Mouse (Mus musculus) cerebellum, postnatal 10 days (tissue): ENCODE measurements at regions not wholly inside any gene's neighbourhood (a gene's known extent, or its start where the extent isn't known, plus 50 kb on each side); places are given as distances from the start of the nearest gene placed in this dataset.
A peak's percentile ranks its signal among the peaks of the same experiment; 100 is the strongest.
"Not testable (repeated sequence)": the region's sequence is repeated elsewhere in the genome, so short reads cannot be mapped to it uniquely, and the experiment has no call there.

ENCODE experiments used
- DNase-seq, 2 experiments: peaks; one replicate each; pipeline ENCODE4 v3.0.0; 2021; ENCODE audit warnings: mixed read lengths in 2 of 2

DNA sequence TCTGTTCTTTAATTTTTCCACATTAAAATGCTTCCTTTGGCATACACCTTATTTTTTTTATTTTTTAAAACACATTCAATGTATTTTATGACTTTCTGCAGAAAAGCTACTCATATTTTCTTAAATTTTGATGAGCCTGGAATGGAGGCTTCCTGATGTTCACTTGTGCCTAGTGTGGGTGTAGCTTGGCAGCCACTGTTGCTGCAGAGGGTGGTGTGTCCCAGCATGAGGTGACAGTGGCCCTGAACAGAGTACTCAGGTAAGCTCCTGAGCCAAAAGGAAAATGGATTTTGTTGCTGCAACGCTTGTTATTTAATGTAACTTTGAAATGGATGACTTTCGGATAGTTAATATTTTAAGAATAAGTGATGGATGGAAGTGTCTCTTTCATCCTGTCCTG is 170.6 kb downstream of the Eipr1 start:
- no peak for DNase-seq

DNA sequence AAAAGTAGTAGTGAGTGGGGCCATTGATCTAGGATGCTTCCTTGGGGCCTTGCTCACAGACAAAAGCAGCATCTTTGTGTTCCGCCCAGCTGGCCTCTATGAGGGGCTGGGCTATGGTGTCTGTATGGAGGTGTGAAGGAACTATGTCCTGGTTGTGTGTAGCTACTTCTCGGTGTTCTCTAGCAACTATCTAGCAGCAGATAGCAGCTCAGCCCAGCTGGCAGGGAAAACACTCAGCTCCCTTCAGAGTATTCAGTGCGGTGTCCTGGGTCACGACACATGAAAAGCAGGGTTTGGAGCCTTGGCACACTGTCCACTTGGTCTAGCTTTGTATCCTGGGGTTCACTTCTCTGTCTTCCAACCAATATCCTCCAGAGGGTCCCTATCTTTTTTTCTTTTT is 173.6 kb downstream of the Eipr1 start:
- DNase-seq, result no peak

DNA sequence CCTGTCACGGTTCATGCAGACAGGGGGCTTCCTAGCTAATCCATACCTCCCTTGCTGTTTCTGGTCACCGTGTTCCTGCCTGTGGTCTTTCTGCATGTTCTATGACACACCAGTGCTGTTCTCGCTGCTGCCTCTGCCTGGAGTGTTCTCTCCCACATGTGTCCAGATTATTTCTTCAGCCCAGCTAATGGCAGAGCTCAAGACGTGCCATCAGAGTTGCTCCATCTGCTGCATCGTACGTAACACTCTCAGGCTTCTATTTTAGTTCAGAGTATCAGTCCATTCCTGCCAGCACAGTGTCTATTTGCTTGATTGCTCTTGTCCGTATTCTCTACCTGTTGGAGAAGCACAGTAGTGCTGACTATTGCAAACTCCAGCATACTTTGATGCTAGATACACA is 188.3 kb downstream of the Eipr1 start:
- DNase-seq, result no peak

DNA sequence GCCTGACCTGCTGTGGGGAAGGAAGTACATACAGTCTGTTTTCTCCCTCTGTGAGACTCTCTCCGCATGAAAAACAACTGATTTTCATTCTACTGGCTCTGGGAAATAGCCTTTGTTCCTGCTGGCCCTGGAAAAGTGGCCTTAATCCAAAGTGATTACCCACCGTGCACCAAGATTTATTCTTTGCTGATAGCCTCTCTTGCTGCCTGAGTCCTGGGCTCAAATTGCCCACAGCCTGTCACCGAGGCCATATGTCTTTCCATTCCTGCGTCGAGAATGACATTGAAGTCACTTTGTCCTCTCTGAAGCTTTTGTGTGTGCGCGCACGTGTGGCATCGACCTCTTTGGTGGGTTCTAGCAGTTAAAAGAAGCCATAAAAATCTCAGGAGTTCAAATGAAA is 197.3 kb downstream of the Eipr1 start:
- DNase-seq, result peak; percentile 56 to 57

DNA sequence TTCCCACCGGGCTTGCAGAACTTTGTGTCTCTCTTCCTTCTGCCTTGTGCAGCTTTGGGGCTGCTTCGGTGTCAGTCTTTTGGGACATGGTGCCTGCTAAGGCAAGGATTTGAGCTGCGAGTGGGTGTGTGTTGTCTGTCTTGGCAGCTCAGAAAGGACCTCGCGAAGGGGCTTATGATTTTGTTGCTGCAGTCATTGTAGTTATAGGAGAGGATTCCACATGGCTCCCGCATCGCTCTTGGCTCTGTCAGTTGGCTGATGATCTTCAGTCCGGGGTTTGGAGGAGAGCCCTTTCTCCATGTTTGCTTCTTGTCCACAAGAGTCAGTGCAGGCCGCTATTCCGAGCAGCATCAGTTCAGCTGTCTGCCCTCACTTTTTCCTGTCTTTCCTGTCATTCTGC is 197.7 kb downstream of the Eipr1 start:
- DNase-seq, result peak; percentile 81

DNA sequence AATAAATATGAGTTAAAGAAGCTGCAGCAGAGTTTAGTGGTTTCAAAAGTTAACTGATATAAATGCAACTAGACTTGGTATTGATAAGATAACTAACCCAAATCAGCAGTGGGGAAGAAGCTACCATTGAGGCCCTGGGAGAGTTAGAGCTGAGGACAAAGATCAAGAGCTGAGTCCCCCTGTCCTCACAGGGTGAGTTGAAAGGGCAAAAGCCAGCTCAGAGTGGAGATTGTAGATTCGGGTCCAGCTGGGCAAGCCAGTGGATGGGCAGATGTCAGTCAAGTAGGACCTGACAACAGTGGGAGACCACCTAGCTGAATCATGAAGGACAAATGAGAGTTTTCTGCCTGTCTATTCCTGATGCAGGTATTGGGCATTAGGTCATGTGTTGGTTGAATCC is 205.6 kb downstream of the Eipr1 start:
- DNase-seq, result no peak

DNA sequence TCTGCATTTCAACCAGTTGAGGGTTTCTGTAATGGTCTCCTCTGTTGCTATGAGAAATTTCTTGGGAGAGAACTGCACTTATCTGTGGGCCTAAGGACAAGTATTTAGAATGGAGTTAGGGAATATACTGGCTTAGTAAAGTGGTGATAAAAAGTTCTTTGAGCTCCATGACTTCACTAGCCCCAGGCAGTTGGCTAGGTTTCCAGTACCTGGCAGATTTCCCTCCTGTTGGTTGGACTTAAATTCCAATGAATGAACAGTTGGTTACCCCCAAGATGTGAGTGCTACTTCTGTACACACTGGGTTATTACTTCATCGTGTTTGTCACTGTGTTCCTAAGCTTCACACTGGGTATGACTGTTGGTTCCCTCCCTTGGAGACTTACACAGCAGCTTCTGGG is 207.1 kb downstream of the Eipr1 start:
- no peak for DNase-seq

DNA sequence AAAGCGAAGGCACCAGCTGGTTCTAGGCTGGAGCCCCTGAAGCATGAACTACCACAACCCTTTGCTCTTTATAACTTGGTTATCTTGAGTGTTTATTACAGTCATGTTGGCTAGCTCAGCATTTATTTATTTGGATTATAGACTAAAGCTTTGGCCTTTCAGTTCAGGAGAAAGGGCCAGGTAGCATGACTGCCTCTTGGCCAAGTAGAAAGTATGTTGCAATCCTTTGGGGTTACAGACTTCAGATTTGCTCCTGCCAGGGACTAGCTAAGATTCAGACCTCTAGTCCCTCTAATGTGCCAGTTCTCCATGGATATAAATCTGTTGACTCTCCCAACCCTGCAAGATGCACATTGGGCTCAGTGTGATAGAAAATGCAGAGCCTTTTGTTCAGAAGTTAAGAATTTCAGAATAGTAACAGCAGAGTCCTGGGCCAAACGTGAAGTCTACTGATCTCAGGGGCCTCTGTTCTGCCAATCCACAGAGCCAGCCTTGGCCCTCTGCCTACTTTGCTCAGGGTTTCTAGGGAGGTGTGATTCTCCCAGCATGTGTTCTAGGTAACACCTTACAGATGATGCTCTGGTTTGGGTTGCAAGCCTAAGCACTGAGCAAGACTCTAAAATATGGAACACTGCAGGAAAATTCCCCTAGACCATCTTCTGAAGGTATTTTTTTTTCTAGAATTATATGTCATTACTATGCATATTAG is 218.2 kb downstream of the Eipr1 start:
- DNase-seq, result peak; percentile 31 to 50

DNA sequence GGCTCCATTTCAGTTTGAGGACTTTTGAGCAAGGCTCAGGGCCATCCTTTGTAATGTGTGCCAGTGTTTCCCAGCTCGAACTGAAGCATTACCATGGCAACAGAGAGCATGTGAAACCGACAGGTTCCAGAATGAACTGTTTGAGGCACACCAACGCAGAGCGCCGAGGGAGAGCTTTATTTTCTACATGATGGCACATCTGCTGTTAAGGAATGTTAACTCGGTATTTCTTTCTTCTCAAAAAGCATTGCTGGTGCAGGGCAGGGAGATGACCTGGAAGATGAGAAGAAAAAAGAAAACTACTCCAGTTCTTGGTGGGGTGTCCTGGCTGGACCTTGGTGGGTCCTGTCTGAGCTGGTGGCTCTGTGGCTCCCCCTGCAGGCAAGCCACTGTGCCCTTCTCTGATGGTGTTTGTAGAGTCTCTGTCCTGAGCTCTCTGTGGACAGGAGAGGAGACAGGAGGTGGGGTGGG is 223.0 kb downstream of the Eipr1 start:
- peak; percentile 70 to 72 for DNase-seq

DNA sequence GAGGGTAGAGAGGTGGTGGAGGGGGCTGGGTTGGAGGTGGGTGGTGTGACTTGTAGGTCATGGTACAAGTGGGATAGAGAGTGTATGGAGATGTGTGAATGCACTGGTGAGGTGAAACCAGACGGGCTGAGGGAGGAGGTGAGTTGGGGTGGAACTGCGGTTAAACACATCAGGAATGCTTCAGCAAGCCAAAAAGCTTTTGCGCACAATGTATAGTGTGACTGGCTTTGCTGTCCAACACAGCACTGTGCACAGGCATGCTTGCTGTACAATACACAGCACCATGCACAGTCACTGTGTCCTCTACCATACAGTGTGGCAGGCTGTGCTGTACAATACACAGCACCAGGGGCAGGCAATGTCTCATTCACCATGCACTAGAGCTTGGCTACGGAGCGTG is 223.6 kb downstream of the Eipr1 start:
- no peak for DNase-seq

DNA sequence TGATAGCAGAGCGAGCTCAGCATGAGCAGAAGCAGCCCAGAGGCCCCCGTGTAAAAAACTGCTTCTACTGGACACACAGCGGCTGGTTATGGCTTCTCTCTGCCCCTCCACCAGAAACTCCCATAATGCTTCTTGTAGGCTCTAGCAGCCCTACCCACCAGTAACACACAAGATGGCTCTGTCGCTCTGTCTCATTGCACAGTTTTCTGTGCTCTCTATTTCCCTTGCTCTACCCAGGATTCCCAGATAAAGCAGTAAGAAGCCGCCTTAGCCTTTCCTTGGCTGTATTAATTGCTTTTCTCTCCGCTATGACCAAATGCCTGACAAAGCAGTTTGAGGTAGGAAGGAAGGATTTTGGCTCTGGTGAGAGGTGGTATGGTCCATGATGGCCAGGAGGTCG is 228.1 kb downstream of the Eipr1 start:
- no peak for DNase-seq

DNA sequence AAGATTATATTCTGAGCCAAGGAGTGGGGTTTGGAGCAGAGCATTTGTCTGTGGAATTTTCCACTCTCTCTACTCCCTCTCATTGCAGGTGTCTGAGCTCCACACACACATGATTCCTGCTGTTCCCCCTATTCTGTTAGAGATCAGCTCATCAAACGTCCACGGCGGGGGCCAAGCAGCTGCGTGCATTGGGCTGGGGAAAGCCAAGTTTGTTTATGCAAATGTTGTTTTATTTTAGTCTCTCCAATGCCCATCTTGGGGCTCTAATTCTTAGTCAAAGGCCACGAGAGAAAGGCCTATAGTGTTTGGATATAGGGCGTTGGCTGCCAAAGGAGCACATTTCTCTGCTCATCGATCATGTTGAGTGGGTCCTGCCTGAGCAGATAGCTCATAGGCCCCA is 234.6 kb downstream of the Eipr1 start:
- DNase-seq, result no peak

DNA sequence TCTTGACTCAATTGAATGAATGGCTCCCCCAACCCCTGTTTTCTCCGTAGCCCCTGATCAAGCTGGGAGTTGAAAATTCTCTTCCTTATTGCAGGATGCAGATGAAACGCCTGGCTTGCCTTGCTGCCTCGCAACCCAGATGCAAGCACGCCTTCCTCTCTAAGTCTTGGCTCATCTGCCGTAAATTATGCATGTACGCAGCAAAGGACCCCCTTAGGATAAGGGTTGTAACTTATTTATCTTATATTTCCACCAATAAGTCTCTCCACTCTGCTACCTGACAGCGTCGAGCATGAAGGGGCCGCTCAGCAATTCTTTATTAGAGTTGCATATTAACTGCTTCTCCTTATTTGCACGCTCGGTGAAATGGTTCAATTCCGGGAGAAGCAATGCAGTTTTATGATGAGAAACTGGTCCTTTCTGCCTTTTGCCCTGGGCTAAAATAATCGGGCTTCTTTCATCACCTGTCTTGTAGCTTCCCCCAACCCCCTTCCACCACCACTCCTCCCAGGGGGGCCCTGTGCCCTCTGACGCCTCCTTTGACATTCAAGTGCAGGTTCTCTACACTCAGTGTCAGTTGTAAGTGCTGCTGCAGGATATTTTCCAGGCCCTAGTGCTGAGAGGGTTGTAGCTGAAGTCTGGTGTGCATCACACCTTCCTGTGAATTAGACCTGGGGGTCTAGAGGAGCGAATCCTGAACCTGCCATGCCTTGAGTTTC is 246.0 kb downstream of the Eipr1 start:
- DNase-seq, result no peak

DNA sequence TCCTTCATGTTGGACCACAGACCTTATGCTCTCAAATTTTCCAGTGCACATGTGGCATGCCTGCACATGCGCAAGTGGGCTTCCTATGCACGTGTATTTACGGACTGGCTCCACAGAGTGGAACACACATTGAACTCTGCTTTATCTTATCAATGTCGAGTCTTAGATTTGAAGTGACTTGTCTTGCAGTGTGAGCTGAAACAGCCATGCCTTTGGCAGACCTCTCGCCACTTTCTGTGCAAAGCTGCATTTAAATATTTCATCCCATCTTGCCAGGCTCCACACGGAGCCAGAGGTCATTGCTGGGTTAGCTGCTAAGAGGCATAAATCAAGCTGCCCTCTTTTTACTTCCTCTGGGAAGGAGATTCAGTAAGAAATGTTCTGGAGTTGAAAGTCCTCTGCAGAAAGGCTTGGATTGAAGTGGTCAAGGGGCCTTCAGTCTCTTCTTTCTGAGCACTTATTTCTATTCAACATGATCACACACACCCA is 248.4 kb downstream of the Eipr1 start:
- DNase-seq, result no peak

DNA sequence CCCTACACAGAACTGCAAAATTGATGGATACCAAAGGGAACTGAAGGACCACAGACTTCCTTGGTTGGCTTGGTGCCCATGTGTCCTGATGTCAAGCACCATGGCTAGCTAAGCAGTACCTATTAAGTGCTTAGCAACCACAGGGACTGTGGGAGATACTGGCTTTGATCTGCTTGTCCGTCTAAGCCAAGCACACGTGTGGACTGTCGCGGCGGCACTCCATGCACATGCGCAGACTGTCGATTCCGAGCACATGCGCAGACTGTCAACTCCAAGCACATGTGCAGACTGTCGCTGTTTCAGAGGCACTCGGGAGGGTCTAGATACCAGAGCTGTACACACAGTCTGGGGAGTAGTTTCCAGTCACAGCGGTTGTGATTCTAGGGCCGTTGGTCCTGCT is 252.9 kb downstream of the Eipr1 start:
- DNase-seq, result peak; percentile 68 to 75

DNA sequence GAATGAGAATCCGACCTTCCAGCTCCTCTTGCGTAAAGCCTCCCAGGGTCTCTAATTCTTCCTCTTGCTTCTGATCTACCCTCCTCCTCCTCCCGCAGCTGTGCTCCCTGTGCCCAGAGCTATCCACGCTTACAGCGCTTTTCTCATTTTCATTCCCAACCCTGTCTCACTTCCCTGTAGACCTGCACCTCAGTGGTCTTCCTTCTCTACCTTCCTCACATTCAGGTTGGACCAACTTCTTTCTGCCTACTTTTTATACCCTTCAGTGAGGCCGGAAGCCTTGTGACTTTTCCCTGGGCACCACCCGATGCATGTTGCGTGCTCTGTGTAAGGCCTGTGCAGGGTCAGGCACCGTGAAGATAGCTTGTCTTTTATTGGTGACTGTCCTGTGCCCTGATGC is 263.0 kb downstream of the Eipr1 start:
- no peak for DNase-seq

DNA sequence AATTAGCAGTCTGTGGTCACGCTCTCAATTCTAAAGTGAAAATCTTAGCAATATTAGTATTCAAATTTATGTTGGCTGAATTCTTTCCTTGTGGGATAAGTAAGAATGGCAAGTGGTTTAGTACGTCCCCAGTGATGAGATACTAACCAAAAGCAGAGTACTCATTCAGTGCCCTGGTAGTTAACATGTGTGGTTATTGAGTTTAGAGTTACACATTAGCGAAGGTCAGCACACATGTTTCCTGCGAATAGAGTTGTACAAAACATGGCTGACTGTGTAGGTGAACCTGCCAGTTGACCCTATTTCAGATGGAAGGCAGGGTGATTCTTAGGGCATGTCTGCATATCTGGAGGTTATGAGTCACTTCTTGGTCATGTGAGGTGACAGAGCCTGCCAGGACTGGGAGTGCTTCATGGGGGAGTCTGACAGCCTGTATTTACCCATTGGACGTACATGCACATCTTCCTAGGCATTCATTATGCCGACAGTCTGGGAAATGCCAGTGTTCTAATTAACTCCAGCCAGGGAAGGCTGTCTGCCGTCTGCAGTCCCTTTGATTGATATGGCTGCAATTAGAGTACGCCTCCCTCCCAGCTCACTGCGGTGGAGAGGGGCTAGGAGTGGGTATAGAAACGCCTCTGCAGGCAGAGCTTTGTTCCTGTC is 263.7 kb downstream of the Eipr1 start:
- peak; percentile 12 to 16 for DNase-seq

DNA sequence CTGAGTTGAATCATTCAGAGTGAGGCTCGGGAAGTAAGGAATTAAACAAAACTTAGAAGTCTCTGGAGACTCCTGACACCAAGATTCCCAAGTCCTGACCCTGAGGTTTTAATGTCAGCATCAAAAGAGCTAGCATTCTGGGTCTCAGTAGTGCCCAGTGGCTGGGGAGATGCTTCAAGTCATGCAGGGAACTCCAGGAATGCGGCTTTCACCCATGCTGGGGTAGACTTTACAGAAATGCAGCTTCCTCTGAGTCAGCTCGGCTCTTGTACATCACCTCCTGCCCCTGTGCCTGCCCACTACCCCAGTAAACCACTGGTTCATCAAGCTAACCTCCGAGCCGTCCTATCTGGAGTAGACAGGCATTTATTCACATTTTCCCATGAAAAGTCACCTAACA is 269.5 kb downstream of the Eipr1 start:
- DNase-seq, result no peak

DNA sequence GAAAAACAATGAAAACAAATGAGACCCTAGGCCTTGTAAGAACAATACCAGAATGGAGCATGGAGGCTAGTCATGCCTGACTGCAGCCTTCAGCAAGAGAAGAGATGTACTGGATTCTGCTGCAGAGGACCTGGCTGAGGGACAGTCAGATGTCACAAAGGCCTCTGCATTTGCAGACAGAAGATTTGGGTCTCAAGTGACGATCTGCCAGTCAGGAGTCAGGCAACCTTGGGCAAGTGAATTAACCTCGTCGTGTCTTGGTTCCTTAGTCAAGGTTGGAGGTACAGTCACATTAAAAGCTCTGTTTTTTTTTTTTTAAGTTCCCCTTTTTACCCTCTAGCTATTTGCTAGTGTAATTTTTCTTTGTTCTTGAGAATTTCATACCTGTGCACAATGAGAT is 276.6 kb downstream of the Eipr1 start:
- no peak for DNase-seq

DNA sequence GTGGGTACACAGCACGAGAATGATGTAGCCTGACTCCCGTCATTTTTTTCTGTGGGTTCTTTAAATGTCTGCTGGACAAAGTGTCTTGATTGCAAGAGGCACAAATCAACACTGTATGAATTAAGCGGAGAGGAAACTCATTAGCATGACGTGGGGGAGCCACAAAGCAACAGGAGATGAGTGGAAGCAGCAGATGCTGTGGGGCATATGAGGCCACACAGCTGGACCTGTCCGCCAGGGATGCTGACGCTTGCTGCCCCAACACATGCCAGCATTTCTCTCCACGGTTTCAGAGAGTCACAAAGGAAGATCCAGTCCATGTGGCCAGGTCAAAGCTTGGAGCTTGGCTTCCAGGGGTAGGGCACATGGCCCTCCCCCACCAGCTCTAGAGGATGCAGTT is 277.9 kb downstream of the Eipr1 start:
- peak in 1 of 2 experiments; percentile 21 for DNase-seq

DNA sequence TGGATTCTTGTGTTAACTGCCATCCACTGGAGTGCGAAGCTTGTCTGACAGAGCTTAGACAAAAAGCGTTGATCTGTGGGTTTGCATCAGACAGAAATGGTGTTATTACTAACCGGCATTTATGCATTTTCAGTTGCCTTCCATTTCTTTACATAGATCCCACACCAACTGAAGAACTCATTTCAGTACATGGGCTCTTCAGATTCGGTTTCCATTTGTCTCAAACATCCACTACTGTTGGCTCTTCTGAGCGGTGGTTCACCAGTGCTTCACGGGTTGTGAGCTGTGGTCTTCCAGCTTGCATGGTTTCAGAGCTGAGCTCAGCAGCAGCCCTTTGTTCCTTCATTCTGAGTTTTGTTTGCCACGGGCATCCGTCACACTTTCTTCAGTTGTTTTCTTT is 294.4 kb downstream of the Eipr1 start:
- no peak for DNase-seq

DNA sequence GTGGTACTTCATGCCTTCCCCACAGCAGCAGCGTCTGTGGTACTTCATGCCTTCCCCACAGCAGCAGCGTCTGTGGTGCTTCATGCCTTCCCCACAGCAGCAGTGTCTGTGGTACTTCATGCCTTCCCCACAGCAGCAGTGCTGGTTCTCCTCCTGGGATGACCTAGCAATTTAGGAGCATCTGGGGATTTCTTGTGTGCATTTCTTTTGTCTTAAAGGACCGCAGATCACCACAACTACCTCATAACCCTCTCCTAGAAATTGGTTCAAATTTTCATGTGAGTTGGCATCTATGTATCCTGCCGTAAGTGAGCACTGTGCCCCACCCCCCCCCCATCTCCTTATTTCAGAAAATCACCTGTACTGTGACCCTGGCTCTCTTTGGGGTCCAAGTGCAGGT is 297.0 kb downstream of the Eipr1 start:
- not testable (repeated sequence) for DNase-seq

DNA sequence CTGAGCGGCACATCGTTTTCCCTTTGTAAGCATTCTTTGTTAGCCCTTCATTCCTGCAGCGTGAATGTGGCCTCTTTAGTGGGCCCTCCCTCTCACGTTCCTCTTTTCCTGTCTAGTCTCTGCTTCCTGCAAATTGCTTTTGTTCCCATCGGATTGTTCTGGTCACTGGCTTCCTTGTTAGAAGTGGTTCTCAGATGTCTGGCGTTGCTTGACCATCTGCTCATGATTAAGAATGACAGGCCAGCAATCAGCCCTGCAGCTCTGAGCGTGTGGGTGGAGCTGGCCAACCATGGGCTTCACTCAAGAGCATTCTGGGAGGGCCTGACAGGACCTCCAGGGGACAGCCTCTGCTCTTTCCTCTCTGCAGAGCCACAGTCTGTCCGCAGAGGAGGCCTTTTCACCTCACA is 297.5 kb downstream of the Eipr1 start:
- DNase-seq, result peak; percentile 64 to 74

DNA sequence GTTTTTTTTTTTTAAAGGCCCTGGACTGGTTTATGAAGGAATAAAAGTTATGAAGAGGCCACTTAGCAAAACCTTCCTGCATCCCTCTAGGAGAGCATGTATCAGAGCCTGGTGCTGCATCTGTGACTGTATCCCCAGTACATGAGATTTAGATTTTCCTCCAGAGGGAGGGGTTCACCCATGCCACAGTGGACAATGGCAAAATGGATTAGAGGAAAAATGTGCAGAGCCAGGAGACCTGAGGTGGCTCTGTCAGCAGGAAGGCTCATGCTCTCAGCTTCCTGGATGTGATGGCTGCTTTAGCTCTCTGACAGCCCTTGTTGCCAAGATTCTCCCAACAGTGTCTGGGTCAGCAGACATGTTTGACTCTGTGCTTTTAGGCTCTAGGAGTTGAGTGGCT is 298.2 kb downstream of the Eipr1 start:
- no peak for DNase-seq
